Mouse (Mus musculus) heart, postnatal 0 days (tissue): ENCODE measurements around the gene Pmvk.

Experiments used
- CTCF ChIP-seq: IDR thresholded peaks from 2 replicates; pipeline ENCODE4 v1.5.1; 2016; ENCODE audit warnings: antibody characterized with exemption, control low read depth, low read depth
- EP300 ChIP-seq: IDR thresholded peaks from 2 replicates; pipeline ENCODE4 v1.6.1; 2016; ENCODE audit warnings: antibody characterized with exemption, low read depth

DNA sequence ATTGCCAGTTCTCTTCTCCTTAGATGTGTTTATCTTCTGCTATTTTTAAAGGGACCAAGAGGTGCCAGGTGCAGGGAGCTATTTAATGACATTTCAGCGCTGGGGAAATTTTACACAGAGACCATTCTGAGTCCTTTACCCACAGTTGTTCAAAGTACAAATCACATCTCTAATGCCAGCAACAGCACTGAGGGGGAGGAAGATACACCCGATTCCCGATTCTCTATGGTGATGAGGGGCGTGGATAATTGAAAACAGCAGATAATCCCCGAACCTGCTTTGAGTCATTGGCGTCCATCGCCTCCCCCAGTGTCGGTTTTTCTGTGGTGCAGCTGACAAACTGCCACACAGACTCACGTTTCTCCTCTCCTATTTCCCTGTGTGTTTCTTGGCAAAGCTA, 53.7 kb downstream of the Pmvk start:
- TF ChIP-seq CTCF (no peak), EP300 (no peak)
